Mouse (Mus musculus): ENCODE measurements around the gene Rtn4rl2.

Gene Rtn4rl2

DNA sequence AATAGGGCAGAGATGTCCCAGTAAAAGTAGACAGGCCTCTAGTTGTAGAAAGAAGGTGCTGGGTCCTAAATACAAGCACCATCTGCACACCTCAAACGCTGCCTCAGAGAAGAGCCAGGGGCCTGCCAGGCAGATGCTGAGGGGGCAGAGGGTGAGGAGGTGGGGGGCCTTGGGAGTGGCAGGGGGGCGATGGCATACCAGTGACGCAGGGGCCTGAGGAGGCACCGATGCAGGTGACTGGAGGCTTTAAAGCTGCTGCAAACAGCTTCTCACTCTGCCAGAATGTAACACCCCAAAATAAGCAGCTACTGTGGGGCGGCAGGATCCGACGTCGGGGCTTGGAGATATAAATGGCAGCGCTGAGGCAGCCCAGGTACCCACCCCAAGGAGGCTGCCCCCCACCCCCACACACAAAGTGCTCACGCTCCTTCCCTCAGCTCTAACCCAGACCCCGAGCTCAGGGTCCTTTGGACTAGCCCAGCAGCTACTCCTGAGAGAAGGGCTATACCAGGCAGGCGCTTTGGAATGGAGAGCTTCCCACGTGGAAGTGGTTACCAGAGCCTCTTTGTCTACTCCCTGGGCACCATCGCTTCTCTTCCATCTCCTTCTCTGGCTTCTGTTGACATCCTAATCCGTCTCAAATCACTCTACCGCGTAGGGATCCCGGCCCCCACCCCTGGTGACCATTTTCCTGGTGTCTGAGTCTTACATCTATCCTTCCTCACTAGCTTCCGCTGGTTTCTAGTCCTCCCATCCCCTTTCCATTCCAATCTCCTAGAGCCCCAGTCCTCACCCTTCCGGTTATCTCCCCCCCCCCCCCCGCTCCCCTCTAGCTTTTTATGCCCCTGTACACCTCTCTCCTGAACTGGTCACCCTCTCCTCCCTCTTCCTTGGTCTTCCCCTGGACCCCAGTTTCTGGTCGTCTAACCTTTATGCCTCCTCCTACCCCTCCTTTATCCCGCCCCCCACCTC is 1.1 kb downstream of the Rtn4rl2 start:
- no peak for DNase-seq (ENCODE audit: low spot score)

GRCm38 (mm10) chr2:84884611-84885010 is 1.9 kb downstream of the Rtn4rl2 start:
- no peak for DNase-seq (ENCODE audit: low spot score)

GRCm38 (mm10) chr2:84883942-84884341 is 2.6 kb downstream of the Rtn4rl2 start:
- no peak for DNase-seq (ENCODE audit: low spot score)

- DNase-seq (ENCODE audit: low spot score): no peak
These were observed 3.0 kb downstream of the Rtn4rl2 start for GRCm38 (mm10) chr2:84883530-84883929.

DNA sequence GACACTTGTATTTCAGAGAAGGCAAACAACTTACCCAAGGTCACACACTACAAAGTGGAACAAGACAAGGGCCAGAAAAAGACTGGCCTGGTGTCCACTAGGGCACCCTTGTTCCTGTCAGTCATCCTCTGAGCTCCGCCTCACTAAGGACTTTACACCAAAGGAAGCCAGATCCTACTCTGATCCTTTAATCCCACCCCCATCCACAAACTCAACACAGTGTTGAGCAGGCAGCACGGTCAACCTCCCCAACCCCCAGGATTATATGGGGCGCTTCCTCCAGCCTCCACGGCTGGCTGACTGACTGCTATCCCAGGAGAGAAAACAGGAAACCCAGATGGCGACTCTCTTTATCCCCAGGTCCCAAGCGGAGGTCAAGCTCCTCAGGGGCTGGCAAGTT is 3.4 kb downstream of the Rtn4rl2 start:
- DNase-seq (ENCODE audit: low spot score): no peak

GRCm38 (mm10) chr2:84882606-84883005 is 3.9 kb downstream of the Rtn4rl2 start:
- DNase-seq (ENCODE audit: low spot score): no peak

DNA sequence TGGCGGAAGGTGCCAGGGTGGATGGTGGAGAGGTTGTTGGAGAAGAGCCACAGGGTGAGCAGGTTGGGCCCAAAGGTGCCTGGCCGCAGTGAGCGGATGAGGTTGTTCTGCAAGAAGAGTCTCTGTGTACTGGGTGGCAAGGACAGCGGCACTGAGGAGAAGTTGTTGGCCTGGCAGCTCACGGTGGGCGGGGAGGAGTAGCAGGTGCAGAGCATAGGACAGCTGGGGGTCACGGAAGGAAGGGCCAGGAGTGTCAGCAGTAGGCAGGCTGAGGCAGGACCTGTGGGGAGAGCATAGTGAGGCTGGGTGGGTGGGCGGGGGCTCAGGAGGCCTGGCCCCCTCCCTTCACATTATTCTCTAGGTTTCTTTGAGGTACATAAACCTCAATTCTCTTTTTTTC is 5.9 kb downstream of the Rtn4rl2 start:
- DNase-seq (ENCODE audit: low spot score): no peak

GRCm38 (mm10) chr2:84875842-84876241 is 10.7 kb downstream of the Rtn4rl2 start:
- no peak for DNase-seq (ENCODE audit: low spot score)

DNA sequence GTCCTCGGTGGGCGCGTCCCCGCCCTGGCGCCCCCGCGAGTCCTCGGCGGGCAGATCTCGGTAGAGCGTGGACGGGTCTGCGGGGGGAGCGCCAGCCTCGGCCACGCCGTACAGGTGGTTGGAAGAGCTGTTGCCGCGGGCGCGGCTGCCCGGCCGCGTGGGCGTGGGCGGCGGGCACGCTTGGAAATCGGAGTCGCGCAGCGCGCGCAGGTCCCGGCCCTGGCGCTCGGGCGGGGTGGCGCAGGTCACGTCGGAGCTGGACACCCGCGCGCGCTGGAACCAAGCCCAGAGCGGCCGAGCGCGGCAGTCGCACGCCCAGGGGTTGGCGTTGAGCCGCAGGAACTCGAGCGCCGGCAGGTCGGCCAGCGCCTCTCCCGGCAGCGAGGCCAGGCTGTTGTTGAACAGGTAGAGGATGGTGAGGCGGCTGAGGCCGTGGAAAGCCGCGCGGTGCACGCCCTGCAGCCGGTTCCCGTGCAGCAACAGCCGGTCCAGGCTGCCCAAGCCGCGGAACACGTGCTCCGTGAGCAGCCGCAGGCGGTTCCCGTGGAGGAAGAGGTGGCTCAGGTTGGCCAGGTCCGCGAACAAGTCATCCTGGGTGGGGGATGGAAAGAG is 14.3 kb downstream of the Rtn4rl2 start:
- DNase-seq (ENCODE audit: low spot score): no peak

DNA sequence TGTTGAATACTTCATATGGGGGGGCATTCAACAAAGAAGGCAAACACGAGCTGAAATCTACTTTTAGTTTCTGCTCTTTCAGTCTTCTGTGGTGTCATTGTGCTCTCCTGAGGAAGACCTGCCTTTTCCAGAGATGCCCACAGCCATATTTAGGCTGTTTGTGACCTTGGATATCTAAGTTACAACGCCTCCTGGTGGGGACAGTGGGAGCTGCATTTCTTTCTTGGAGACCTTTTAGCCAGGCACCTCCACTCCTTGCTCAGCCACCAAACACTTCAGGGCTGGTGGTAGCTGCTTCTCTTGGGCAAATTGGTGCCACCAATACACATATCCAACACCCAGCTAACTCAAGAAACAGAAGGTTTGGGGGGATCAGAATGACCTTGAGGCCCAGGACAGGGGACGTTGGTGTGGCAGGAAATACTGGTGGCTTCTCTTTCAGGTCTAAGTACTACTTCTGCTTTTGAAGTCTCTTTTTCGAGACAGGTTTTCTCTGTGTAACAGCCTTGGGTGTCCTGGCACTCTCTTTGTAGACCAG is 15.8 kb downstream of the Rtn4rl2 start:
- DNase-seq (ENCODE audit: low spot score): no peak

DNA sequence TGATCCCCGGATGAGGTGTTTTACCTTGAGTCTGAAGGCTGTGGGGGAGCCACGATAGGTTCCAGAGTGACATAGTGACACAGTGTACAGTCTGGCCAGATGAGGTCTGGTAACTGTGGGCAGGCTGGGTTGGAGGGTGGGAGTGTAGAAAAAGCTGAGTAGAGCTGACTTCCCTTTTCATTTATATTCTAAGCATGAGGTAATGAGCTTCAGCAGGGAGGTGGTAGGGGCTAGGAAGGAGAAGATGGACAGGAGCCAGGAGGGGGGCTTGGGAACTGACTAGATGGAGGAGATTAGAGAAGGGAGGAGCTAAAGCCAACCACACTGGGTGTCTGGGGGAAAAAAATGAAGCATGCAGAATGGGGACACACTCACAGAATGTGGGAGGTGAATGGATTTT is 17.5 kb downstream of the Rtn4rl2 start:
- DNase-seq (ENCODE audit: low spot score): no peak

GRCm38 (mm10) chr2:84868521-84868943 is 18.0 kb downstream of the Rtn4rl2 start:
- no peak for DNase-seq (ENCODE audit: low spot score)

DNA sequence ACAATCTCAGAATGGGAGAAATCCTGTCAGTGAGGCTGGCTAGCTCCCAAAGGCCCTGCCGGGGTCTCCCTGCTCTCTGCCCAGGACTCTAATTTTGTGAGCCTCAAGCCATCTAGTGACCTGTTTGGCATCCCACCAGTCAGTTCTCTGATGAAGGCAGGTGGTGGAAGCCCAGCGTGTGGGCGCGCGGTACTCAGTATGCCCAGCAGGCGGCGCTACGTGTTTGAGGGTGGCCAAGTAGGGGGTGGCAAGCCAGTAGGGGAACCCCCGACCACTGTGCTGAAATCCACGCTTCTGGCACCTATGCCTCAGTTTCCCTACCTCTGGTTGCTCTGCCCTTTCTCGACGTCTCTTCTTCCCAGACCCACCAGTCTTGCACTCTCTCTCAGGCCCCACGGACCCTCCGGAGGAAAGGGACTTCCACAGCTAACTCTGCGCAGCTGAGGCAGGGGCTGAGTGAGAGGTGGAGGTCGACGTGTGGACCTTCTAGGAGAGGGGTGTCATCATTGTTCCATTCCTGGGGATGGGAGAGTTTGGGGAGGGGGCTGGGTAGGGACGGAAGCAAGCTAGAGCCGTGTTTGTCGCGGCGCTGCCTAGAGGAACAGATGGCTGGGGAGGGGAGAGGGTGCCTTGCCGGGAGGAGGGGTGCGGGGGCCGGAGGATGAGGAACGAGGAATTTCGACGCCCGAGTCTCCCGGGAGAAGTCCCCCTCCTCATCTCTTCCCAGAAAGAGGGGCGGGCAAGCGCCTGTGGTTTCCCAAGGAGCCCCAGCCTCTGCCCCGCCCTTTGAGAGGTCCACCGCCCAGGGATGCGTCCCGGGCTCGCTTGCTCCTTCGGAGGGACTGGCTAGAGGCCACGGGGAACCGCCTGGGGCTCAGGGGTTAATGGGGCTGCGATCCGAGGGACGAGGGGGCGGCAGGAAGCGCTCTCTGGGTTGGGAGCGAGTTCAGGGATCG is 20.6 kb downstream of the Rtn4rl2 start:
- DNase-seq (ENCODE audit: low spot score): no peak

- no peak for DNase-seq (ENCODE audit: low spot score)
These were observed 24.3 kb downstream of the Rtn4rl2 start for GRCm38 (mm10) chr2:84862231-84862630.

- DNase-seq (ENCODE audit: low spot score): no peak
These were observed 25.1 kb downstream of the Rtn4rl2 start for GRCm38 (mm10) chr2:84861430-84861829.

- no peak for DNase-seq (ENCODE audit: low spot score)
These were observed 26.3 kb downstream of the Rtn4rl2 start for GRCm38 (mm10) chr2:84859991-84860780.

DNA sequence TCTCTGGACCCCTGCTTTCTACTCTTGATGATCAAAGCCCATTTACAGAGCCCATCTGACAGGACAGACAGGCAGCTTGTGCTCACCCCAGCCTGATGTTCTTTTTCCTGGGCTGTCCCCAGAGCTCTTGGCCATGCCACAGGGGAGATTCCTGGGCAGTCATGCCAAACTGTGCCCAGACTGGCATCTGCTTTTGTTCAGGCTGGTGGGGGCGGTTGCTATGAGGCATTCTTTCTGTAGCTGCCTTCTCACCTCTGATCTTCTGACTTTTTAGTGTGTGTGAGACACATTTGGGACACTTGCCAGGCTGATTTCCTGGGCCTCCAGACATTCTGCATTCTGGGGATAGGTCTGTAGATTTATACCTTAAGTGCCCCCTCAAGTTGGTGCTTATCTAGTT is 28.0 kb downstream of the Rtn4rl2 start:
- no peak for DNase-seq (ENCODE audit: low spot score)

DNA sequence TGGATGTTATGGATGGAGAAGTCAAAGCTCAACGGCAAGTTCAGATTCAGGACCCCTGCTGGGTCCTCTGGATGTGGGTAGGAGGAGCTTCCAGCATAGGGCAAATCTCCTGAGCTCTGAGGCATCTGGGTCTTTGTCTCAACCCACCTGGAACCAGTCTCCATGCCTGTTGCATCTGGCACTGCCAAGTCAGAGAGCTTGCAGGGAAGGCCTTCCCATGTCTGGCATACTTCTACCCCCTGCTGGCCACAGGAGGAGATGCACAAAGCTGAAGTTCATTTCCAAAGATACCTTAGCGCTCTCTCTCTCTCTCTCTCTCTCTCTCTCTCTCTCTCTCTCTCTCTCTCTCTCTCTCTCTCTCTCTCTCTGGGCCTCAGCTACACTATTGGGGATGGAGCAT is 30.8 kb downstream of the Rtn4rl2 start:
- DNase-seq (ENCODE audit: low spot score): no peak

- no peak for DNase-seq (ENCODE audit: low spot score)
These were observed 35.1 kb downstream of the Rtn4rl2 start for GRCm38 (mm10) chr2:84851130-84852040.

All from urinary bladder, postnatal 10 days (tissue).